Mouse (Mus musculus): ENCODE data around the gene Dync1li1.

DNA sequence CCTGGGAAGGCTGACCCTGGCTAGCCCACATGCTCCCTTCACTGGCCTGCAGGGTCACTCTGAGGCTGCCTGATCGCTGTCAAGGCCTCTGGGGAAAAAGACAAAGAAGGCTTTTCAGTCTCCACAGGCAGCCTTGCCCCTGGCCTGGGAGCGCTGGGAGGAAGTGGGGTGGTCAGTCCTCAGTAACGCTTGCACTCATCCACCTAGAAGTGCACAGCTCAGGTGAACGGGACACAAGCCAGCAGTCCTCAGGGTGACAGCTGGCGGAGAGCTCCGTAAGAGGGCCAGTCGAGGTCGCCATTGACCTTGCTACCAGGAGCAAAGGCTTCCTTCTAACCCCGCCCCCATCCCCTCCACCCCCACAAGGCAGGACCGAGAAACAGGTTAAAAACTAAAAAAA, 79.5 kb downstream of the Dync1li1 start:
- no peak for TF ChIP-seq CTCF (IDR thresholded peaks at IDR 0.05; ENCODE audit: control insufficient read depth, insufficient read depth, low read length)
- TF ChIP-seq POLR2A (IDR thresholded peaks at IDR 0.05; ENCODE audit: borderline replicate concordance, control insufficient read depth, low read depth, low read length) = no peak
